Mouse (Mus musculus) CD4-positive helper T cell, adult 2 months (primary cell): ENCODE data around the gene Cdcp2.
"Not testable (repeated sequence)": the region's sequence is repeated elsewhere in the genome, so short reads cannot be mapped to it uniquely, and the experiment has no call there.

ENCODE experiments used
- DNase-seq: peaks from one replicate; pipeline ENCODE4 v3.0.0-alpha.2; 2012; ENCODE audit warnings: low read depth, missing footprints, low spot score

Gene Cdcp2

DNA sequence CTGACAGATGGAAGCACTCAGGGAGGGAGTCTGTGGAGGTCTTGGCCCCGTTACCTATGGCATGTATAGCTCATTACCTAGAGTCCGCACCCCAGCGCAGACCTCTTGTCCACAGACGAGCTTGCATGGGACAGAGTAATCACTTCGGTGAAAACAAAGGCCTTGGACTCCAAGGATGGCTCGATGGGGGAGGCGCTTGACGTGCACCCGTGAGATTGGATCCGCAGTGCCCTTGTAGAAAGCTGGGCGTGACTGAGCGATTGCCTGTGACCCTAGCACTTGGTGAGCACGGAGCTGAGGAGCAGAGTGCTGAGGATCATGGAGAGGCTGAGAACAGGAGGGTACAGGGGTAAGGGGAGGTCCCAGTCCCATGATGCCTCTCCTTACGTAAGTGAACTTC, 5.0 kb upstream of the Cdcp2 start:
- DNase-seq = no peak

GRCm38 (mm10) chr4:107094484-107095187, 2.1 kb upstream of the Cdcp2 start:
- DNase-seq = no peak

DNA sequence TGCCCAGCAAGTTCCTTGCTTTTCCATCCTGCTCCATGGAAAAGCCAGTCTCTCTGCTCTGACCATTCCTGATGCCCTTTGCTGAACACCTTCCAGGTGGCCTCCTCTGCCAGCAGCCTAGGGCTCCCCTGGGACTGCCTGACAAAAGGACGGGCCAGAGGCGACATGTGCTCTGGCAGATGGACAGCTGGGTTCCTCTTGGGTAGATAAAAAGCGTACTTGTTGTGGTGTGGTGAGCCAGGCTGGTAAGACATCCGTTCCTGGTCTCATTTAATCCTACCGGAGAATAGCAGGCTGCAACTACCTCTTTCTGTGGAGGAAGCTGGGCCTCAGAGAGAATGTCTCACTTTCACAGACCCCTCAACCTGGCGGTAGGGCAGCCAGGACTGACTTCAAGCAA, 648 bp upstream of the Cdcp2 start:
- no peak for DNase-seq

- DNase-seq = no peak
Measured at GRCm38 (mm10) chr4:107097871-107098270, 1.2 kb downstream of the Cdcp2 start.

DNA sequence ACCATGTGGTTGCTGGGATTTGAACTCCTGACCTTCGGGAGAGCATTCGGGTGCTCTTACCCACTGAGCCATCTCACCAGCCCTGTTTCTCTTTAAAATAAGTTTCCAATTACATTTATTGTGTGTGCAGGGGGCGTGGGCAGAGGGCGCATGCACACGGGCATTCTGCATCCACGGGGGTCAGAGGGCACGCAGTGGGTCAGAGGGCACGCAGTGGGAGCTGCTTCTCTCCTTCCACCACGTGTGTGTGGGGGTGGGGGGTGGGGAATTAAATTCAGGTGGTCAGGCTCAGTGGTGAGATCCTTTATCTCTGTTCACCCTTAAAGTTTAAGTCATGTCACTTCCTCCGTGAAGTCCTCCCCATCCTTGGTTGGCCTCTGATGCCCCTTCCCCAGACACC, 1.7 kb downstream of the Cdcp2 start:
- no peak for DNase-seq

- DNase-seq = no peak
Measured at GRCm38 (mm10) chr4:107098791-107099525, 2.3 kb downstream of the Cdcp2 start.

DNA sequence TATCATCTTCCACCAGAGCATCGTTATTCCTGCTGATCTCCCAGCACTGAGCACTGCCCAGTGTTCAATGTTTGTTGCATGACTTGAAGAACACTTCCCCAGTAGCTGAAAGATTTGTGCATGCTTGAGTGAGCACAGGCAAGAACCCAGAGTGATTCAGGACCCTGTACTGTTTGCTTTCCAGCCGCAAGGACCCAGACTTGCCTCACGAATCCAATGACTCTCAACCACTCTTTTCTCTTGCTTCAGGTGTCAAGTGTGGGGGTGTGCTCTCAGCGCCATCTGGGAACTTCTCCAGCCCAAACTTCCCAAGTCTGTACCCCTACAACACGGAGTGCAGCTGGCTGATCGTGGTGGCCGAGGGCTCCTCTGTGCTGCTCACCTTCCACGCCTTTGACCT, 5.5 kb downstream of the Cdcp2 start:
- no peak for DNase-seq

DNA sequence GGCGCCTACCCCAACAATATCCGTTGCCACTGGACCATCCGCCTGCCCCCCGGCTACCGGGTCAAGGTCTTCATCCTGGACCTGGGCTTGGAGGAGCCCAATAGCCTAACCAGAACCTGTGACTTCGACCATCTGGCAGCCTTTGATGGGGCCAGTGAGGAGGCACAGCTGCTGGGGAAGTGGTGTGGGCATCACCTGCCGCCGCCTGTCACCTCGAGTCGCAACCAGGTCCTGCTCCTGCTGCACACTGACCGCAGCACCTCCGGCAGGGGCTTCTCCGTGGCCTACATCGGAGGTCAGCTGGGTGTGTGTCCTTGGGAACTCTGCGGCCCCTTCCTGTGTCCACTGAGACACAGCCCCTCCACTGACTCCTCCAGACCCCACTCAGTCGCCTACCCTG, 10.1 kb downstream of the Cdcp2 start:
- no peak for DNase-seq

- no peak for DNase-seq
Measured at GRCm38 (mm10) chr4:107108291-107108731, 11.6 kb downstream of the Cdcp2 start.

GRCm38 (mm10) chr4:107109181-107109580, 12.5 kb downstream of the Cdcp2 start:
- not testable (repeated sequence) for DNase-seq

- no peak for DNase-seq
Measured at GRCm38 (mm10) chr4:107114278-107114677, 17.6 kb downstream of the Cdcp2 start.

DNA sequence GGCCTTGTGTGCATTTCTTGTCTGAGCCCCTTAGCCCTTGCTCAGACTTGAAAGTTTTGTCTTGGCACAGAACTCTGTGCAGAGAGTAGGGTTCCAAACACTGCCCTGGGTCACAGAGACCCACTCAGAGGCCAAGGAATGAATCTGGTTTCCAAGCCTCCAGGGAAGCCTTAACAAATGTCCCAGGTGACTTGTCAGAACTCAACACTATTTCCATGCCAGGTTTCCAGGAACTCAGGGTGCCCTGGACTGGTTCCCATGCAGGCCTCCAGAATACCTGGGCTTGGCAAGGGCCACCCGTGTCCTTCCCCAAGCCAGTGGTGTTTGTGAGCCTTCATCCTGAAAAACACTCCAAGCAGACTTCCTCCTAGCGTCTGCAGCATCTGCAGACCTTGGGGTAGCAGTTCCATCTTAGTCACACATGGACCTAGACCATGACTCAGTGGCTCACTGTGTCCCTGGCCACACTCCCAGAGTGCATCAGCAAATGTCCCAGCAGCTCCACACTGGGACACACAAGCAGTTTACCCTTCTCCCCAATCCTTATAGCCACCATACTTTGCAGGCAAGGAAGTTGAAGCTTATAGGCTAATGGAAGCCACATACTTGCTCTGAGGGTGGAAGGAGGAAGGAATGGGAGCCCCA, 21.2 kb downstream of the Cdcp2 start:
- DNase-seq = no peak

GRCm38 (mm10) chr4:107119056-107119455, 22.4 kb downstream of the Cdcp2 start:
- DNase-seq = no peak

- no peak for DNase-seq
Measured at GRCm38 (mm10) chr4:107120676-107121075, 24.0 kb downstream of the Cdcp2 start.

- no peak for DNase-seq
Measured at GRCm38 (mm10) chr4:107121165-107121943, 24.7 kb downstream of the Cdcp2 start.

- DNase-seq = no peak
Measured at GRCm38 (mm10) chr4:107124376-107124775, 27.7 kb downstream of the Cdcp2 start.

GRCm38 (mm10) chr4:107125101-107125500, 28.4 kb downstream of the Cdcp2 start:
- no peak for DNase-seq

DNA sequence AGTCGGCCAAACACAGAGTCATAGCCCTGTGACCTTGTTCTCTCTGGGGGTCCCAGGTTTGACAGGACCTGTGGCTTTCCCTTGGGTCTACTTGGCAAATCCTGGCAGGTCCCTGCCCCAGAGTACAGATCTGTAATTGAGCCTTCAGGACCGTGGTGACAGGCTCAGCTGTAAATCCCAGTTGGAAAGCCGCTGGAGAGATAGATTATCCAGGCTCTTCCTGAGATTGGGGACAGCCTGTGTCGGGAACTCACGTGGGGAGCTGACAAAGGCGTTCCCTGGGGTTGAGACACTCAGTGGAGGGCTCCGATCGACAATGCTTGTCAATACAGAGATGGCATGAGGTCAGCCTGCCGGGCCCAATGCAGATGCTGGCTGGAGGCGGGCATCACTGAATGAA, 29.7 kb downstream of the Cdcp2 start:
- DNase-seq = no peak

DNA sequence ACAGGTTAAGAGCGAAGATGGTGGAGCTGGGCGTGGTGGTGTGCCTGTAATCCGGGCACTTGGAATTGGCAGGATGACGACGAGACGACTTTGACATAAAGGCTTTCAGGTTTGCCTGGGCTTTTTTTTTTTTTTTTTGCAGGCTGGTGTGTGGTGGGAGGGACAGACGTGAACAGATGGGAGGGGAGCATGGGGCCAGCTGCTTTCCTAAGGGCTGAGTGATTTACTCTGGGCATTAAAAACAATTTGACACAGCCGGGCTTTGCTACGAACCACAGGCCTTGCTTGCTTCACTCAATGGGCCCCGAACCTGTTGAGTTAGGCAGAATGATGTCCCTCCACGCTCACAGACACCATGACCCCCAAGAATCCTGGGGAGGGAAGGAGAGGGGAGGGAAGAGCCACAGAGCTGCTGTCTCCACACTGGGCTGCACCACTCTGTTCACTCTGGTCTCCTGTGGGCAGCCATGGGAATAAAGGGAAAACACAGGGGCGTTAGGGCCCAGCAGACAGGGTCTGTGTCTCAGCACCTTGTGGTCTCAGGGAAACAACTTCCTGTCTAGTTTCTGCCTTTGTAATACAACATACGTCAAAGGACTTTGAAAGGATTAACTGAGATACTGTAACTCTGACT, 30.3 kb downstream of the Cdcp2 start:
- DNase-seq = no peak

- no peak for DNase-seq
Measured at GRCm38 (mm10) chr4:107127901-107128669, 31.4 kb downstream of the Cdcp2 start.

GRCm38 (mm10) chr4:107129373-107129772, 32.7 kb downstream of the Cdcp2 start:
- no peak for DNase-seq
